Mouse (Mus musculus): Measurements from ENCODE around the gene Mybph. TPM values are rescaled to one million over a fixed set of nuclear protein-coding genes. Genes with fewer than 3 reads are reported as not detected.

The Mybph gene
- polyA plus RNA-seq, 1 experiment from 2014 or later: 2.9 TPM

DNA sequence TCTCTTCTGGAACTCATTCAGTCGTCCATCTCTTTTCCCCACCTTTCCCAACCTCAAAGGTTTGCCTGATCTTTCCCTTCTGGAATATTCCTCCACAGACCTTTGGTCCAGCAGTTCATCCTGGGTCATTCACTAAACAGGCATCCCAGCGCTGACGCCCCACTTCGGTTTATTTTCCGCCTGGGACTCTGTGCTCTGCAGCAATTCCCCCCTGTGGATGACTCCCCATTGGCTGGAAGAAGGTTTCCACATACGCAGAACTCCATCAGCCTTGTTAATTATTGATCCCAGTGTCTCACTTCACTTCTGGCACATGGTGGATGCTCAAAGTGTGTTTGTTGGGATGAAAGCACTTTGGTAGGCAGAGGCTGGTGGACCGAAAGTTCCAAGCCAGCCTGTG is 29.8 kb upstream of the Mybph start:
- H3K4me1 ChIP-seq (replicated peaks): no peaks in the 10 kb centered on the region
- no peaks in the 10 kb centered on the region for H3K27me3 ChIP-seq
- H3K4me3 ChIP-seq: no peak overlapping the region
- no peaks in the 10 kb centered on the region for H3K9me3 ChIP-seq
- WGBS: 89% methylated on average over 7 of the region's 7 CpGs
- H3K9ac ChIP-seq: no peak overlapping the region
- ATAC-seq (ENCODE audit: low read depth): no peak
- H3K4me2 ChIP-seq: no peak overlapping the region
- no peak overlapping the region for H3K27ac ChIP-seq (replicated peaks)
- H3K36me3 ChIP-seq: no peaks in the 10 kb centered on the region

DNA sequence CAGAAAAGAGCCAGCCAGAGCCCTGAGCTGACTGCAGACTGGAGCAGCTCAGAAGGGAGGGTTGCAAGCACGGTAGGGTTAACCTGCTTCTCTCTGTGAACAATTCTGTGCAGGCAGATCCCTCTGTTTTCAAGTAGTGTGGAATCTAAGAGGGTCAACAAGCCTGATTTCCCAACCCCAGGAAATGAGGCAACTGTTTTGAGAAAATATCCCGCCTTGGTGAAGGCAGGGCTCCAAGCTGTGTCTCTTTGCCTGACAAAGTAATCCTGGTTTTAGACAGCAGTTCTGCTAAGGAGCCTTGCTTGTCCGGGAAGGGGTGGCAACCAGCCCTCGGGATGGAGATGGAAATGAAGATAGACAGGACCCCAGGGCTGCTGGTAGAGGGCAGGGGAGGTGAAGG is 28.8 kb upstream of the Mybph start:
- H3K4me2 ChIP-seq: no peak overlapping the region
- no peak overlapping the region for H3K4me3 ChIP-seq
- H3K27me3 ChIP-seq: no peaks in the 10 kb centered on the region
- ATAC-seq (ENCODE audit: low read depth): no peak
- 73% methylated on average over 4 of the region's 4 CpGs for WGBS
- no peaks in the 10 kb centered on the region for H3K4me1 ChIP-seq (replicated peaks)
- no peaks in the 10 kb centered on the region for H3K9me3 ChIP-seq
- no peak overlapping the region for H3K27ac ChIP-seq (replicated peaks)
- no peaks in the 10 kb centered on the region for H3K36me3 ChIP-seq
- H3K9ac ChIP-seq: no peak overlapping the region

GRCm38 (mm10) chr1:134166547-134166946 is 26.7 kb upstream of the Mybph start:
- Histone ChIP-seq H3K36me3 (no peaks in the 10 kb centered on the region), H3K27ac (replicated peaks) (no peak overlapping the region), H3K4me2 (no peak overlapping the region), H3K27me3 (no peaks in the 10 kb centered on the region), H3K9me3 (no peaks in the 10 kb centered on the region), H3K4me1 (replicated peaks) (no peaks in the 10 kb centered on the region), H3K4me3 (no peak overlapping the region), H3K9ac (no peak overlapping the region)
- 94% methylated on average over 3 of the region's 3 CpGs for WGBS
- ATAC-seq (ENCODE audit: low read depth): no peak

GRCm38 (mm10) chr1:134167416-134168305 is 25.6 kb upstream of the Mybph start:
- H3K9me3 ChIP-seq: no peaks in the 10 kb centered on the region
- WGBS: 61% methylated on average over 14 of the region's 14 CpGs
- no peaks in the 10 kb centered on the region for H3K27me3 ChIP-seq
- no peaks in the 10 kb centered on the region for H3K4me1 ChIP-seq (replicated peaks)
- ATAC-seq (ENCODE audit: low read depth): no peak
- H3K27ac ChIP-seq (replicated peaks): no peak overlapping the region
- no peak overlapping the region for H3K4me2 ChIP-seq
- no peaks in the 10 kb centered on the region for H3K36me3 ChIP-seq
- no peak overlapping the region for H3K9ac ChIP-seq
- H3K4me3 ChIP-seq: no peak overlapping the region

- Histone ChIP-seq H3K9ac (no peak overlapping the region), H3K4me2 (no peak overlapping the region), H3K27me3 (no peaks in the 10 kb centered on the region), H3K9me3 (no peaks in the 10 kb centered on the region), H3K36me3 (no peaks in the 10 kb centered on the region), H3K4me1 (replicated peaks) (no peaks in the 10 kb centered on the region), H3K4me3 (no peak overlapping the region), H3K27ac (replicated peaks) (no peak overlapping the region)
- WGBS: 93% methylated on average over 3 of the region's 3 CpGs
- no peak for ATAC-seq (ENCODE audit: low read depth)
Observed at GRCm38 (mm10) chr1:134168567-134168966, 24.7 kb upstream of the Mybph start.

- Histone ChIP-seq H3K27ac (replicated peaks) (no peak overlapping the region), H3K27me3 (no peaks in the 10 kb centered on the region), H3K4me1 (replicated peaks) (no peaks in the 10 kb centered on the region), H3K4me2 (no peak overlapping the region), H3K4me3 (no peak overlapping the region), H3K9me3 (no peaks in the 10 kb centered on the region), H3K9ac (no peak overlapping the region), H3K36me3 (no peaks in the 10 kb centered on the region)
- WGBS: 85% methylated on average over 8 of the region's 8 CpGs
- no peak for ATAC-seq (ENCODE audit: low read depth)
Observed at GRCm38 (mm10) chr1:134168985-134169697, 24.1 kb upstream of the Mybph start.

- ATAC-seq (ENCODE audit: low read depth): no peak
- Histone ChIP-seq H3K4me1 (replicated peaks) (no peaks in the 10 kb centered on the region), H3K4me3 (no peak overlapping the region), H3K27ac (replicated peaks) (no peak overlapping the region), H3K9ac (no peak overlapping the region), H3K9me3 (no peaks in the 10 kb centered on the region), H3K27me3 (no peaks in the 10 kb centered on the region), H3K4me2 (no peak overlapping the region), H3K36me3 (no peaks in the 10 kb centered on the region)
- 62% methylated on average over 7 of the region's 7 CpGs for WGBS
Observed at GRCm38 (mm10) chr1:134173081-134173480, 20.2 kb upstream of the Mybph start.

- Histone ChIP-seq H3K4me2 (no peak overlapping the region), H3K9me3 (no peaks in the 10 kb centered on the region), H3K27me3 (no peaks in the 10 kb centered on the region), H3K9ac (no peak overlapping the region), H3K4me1 (replicated peaks) (no peaks in the 10 kb centered on the region), H3K27ac (replicated peaks) (no peak overlapping the region), H3K4me3 (no peak overlapping the region), H3K36me3 (no peaks in the 10 kb centered on the region)
- WGBS: 91% methylated on average over 5 of the region's 5 CpGs
- no peak for ATAC-seq (ENCODE audit: low read depth)
Observed at GRCm38 (mm10) chr1:134177976-134178375, 15.3 kb upstream of the Mybph start.

DNA sequence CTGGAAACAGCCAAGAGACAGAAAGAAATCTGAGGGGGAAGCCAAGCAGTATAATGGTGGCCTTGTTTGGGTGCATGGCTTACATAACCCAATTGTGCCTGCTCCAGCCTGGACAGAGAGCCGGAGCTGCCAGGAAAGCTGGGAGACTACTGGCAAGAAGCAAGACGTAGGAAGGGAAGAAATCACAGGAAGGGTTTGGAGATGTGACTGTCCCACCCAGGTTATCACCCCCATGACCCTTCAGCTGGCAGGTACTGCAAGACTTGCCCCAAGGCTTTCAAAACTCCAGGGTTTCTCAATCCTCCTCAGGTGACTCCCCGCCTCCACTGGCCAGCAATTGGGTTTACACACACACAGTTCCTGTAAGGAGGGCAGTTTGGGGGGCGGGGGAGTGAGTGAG is 11.2 kb upstream of the Mybph start, which contains the start of gene Chil1:
Gene Chil1, plus strand, starts transcription at position 152 of the 400 bp plus-strand sequence.
- H3K27me3 ChIP-seq: 0 out of 2 replicates have a peak, but pooled peaks cover 4% of the 10 kb centered on the region
- H3K9ac ChIP-seq: no peak within 1 kb of the TSS
- H3K4me1 ChIP-seq (replicated peaks): no peaks in the 10 kb centered on the region
- H3K9me3 ChIP-seq: no peaks in the 10 kb centered on the region
- no peak for ATAC-seq (ENCODE audit: low read depth)
- H3K27ac ChIP-seq (replicated peaks): no peak within 1 kb of the TSS
- H3K4me3 ChIP-seq: no peak within 1 kb of the TSS
- WGBS: 62% methylated on average over 4 of the region's 4 CpGs
- H3K36me3 ChIP-seq: no peaks in the 10 kb centered on the region
- no peak within 1 kb of the TSS for H3K4me2 ChIP-seq

DNA sequence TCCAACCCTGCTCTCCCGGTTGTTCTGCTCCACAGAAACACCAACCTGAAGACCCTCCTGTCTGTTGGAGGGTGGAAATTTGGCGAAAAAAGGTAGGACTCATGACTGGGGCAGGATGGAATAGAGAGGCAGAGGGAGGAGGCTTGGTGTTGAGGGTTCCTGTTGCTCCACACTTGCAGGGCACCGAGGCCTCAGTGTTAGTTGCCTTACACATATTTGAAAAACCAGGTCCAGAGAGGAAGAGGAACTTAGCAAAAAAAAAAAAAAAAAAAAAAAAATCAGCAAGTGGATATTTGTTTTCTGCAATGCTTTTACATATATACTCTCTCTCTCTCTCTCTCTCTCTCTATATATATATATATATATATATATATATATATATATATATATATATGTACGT is 9.2 kb upstream of the Mybph start:
- H3K27ac ChIP-seq (replicated peaks): no peak overlapping the region
- H3K27me3 ChIP-seq: 0 out of 2 replicates have a peak, but pooled peaks cover 4% of the 10 kb centered on the region
- H3K9ac ChIP-seq: no peak overlapping the region
- WGBS: 88% methylated on average over 4 of the region's 4 CpGs
- no peak overlapping the region for H3K4me3 ChIP-seq
- ATAC-seq (ENCODE audit: low read depth): no peak
- no peaks in the 10 kb centered on the region for H3K9me3 ChIP-seq
- H3K36me3 ChIP-seq: no peaks in the 10 kb centered on the region
- H3K4me2 ChIP-seq: no peak overlapping the region
- peaks cover 14% of the 10 kb centered on the region for H3K4me1 ChIP-seq (replicated peaks)

DNA sequence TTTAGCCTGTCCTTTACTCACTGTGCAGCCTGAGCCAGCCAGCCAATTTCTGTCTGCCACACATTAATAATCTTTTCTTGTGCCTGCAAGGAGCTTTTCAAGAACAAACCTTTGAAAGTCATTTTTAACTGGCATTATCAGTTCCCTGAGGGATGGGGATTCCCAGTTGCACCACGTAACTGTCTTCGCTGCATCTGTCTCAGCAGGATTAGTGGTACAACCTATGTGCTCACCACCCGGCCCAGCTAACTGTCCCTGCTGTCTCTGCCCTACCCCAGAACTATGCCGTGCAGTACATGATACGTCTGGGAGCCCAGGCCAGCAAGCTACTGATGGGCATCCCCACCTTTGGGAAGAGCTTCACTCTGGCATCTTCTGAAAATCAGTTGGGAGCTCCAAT is 5.0 kb upstream of the Mybph start:
- 63% methylated on average over 5 of the region's 5 CpGs for WGBS
- Histone ChIP-seq H3K4me2 (no peak overlapping the region), H3K36me3 (no peaks in the 10 kb centered on the region), H3K4me3 (no peak overlapping the region), H3K27ac (replicated peaks) (no peak overlapping the region; the same call in 1 of the 2 replicates), H3K27me3 (0 out of 2 replicates have a peak, but pooled peaks cover 4% of the 10 kb centered on the region), H3K9me3 (no peaks in the 10 kb centered on the region), H3K4me1 (replicated peaks) (peaks cover 19% of the 10 kb centered on the region), H3K9ac (no peak overlapping the region)
- no peak for ATAC-seq (ENCODE audit: low read depth)

- H3K27me3 ChIP-seq: no peaks in the 10 kb centered on the region
- H3K9me3 ChIP-seq: no peaks in the 10 kb centered on the region
- ATAC-seq (ENCODE audit: low read depth): no peak; the same call in 1 of the 2 replicates
- H3K36me3 ChIP-seq: no peaks in the 10 kb centered on the region
- H3K4me1 ChIP-seq (replicated peaks): peaks cover 24% of the 10 kb centered on the region
- H3K4me2 ChIP-seq: no peak overlapping the region
- 26% methylated on average over 12 of the region's 12 CpGs for WGBS
- no peak overlapping the region for H3K27ac ChIP-seq (replicated peaks)
- no peak overlapping the region for H3K4me3 ChIP-seq
- no peak overlapping the region for H3K9ac ChIP-seq
Observed at GRCm38 (mm10) chr1:134188989-134189729, 4.1 kb upstream of the Mybph start.

All from neural tube, embryonic 13.5 days (tissue).